Mouse (Mus musculus) CH12.LX (cell line): ENCODE results near the gene Lyg2. TPM values are rescaled to one million over a fixed set of nuclear protein-coding genes. Genes with fewer than 3 reads are reported as not detected.

Experiments
- DNase-seq: peaks from one replicate; pipeline ENCODE4 v3.0.0-alpha.2; 2013; ENCODE audit errors: extremely low read depth
- H3K27ac ChIP-seq: 2 replicates; pipeline ENCODE4 v1.5.1; 2012; ENCODE audit warnings: low read depth, mild to moderate bottlenecking, control low read depth, moderate library complexity; ENCODE audit not compliant: insufficient read depth
- H3K27me3 ChIP-seq: replicated peaks from 2 replicates; pipeline ENCODE3; 2012; ENCODE audit warnings: inconsistent platforms
- H3K36me3 ChIP-seq, 2 experiments: replicated peaks in 1 of 2; 2 replicates each; pipeline versions ENCODE3 to v1.6.1; 2012; ENCODE audit warnings: inconsistent platforms in 1 of 2, low read length in 1 of 2, mild to moderate bottlenecking in 1 of 2, mixed read lengths in 1 of 2, moderate library complexity in 1 of 2; ENCODE audit not compliant: control insufficient read depth in 1 of 2, insufficient read depth in 1 of 2
- H3K4me1 ChIP-seq, 2 experiments: 2 replicates each; pipeline ENCODE4 v1.6.1; 2012; ENCODE audit warnings: inconsistent platforms in 1 of 2, moderate library complexity in 1 of 2; ENCODE audit not compliant: insufficient read depth in 2 of 2, control insufficient read depth in 1 of 2
- H3K4me2 ChIP-seq: 2 replicates; pipeline ENCODE4 v1.6.1; 2012; ENCODE audit warnings: low read depth, mild to moderate bottlenecking, control low read depth; ENCODE audit not compliant: poor library complexity, insufficient read depth, severe bottlenecking
- H3K4me3 ChIP-seq, 3 experiments: fragments of 150-350 bp in 1 of 3; sonication (generic) in 1 of 3; replicated peaks in 1 of 3; 2 replicates each; pipeline versions ENCODE3 to v1.5.1; 2011 to 2012; ENCODE audit warnings: low read depth in 2 of 3, low read length in 2 of 3, mild to moderate bottlenecking in 2 of 3, moderate library complexity in 2 of 3, control low read depth in 1 of 3, improper control_type of control experiment in 1 of 3, inconsistent platforms in 1 of 3, mixed read lengths in 1 of 3; ENCODE audit not compliant: poor library complexity in 1 of 3
- H3K79me2 ChIP-seq: replicated peaks from 2 replicates; pipeline ENCODE4 v1.6.1; 2012; ENCODE audit warnings: mild to moderate bottlenecking, moderate library complexity; ENCODE audit not compliant: control insufficient read depth, poor library complexity, insufficient read depth, severe bottlenecking; ENCODE audit errors: extremely low read depth
- H3K9ac ChIP-seq: 2 replicates; pipeline ENCODE4 v1.6.1; 2012; ENCODE audit warnings: low read depth, mild to moderate bottlenecking, control low read depth, moderate library complexity; ENCODE audit not compliant: insufficient read depth
- H3K9me3 ChIP-seq: replicated peaks from 2 replicates; pipeline ENCODE3; 2012; ENCODE audit warnings: low read length, inconsistent platforms, mixed read lengths
- CHD2 ChIP-seq: IDR thresholded peaks from 2 replicates; pipeline ENCODE4 v1.6.1; 2011; ENCODE audit warnings: low read length, improper control_type of control experiment
- CTCF ChIP-seq, 2 experiments: IDR thresholded peaks in 1 of 2; conservative IDR thresholded peaks in 1 of 2; 2 replicates each; pipeline ENCODE4 v1.5.1; 2011 to 2012; ENCODE audit warnings: low read depth in 2 of 2, low read length in 2 of 2, improper control_type of control experiment in 1 of 2, inconsistent platforms in 1 of 2, mild to moderate bottlenecking in 1 of 2, moderate library complexity in 1 of 2
- E2F4 ChIP-seq: IDR thresholded peaks from 2 replicates; pipeline ENCODE4 v1.6.1; 2011; ENCODE audit warnings: low read depth, low read length, improper control_type of control experiment; ENCODE audit not compliant: insufficient replicate concordance
- ELF1 ChIP-seq: IDR thresholded peaks from 2 replicates; pipeline ENCODE4 v1.6.1; 2014; ENCODE audit warnings: low read depth, mild to moderate bottlenecking, inconsistent platforms, low read length, improper control_type of control experiment
- ETS1 ChIP-seq: conservative IDR thresholded peaks from 2 replicates; pipeline ENCODE4 v1.6.1; 2012; ENCODE audit warnings: low read depth, mild to moderate bottlenecking, inconsistent platforms, low read length, improper control_type of control experiment, moderate library complexity
- MAZ ChIP-seq: IDR thresholded peaks from 2 replicates; pipeline ENCODE4 v1.6.1; 2012; ENCODE audit warnings: low read depth, mild to moderate bottlenecking, inconsistent platforms, low read length, improper control_type of control experiment, moderate library complexity
- MYC ChIP-seq: IDR thresholded peaks from 2 replicates; pipeline ENCODE4 v1.6.1; 2011; ENCODE audit warnings: low read depth, mild to moderate bottlenecking, improper control_type of control experiment, low read length
- NELFE ChIP-seq: IDR thresholded peaks from 2 replicates; pipeline ENCODE4 v1.6.1; 2011; ENCODE audit warnings: low read depth, low read length, improper control_type of control experiment
- POLR2A ChIP-seq: IDR thresholded peaks from 2 replicates; pipeline ENCODE4 v1.6.1; 2011; ENCODE audit warnings: low read depth, mild to moderate bottlenecking, improper control_type of control experiment, low read length
- POLR2AphosphoS2 ChIP-seq: IDR thresholded peaks from 2 replicates; pipeline ENCODE4 v1.6.1; 2011; ENCODE audit warnings: low read depth, low read length, improper control_type of control experiment
- RAD21 ChIP-seq: IDR thresholded peaks from 2 replicates; pipeline ENCODE4 v1.6.1; 2011; ENCODE audit warnings: low read depth, mild to moderate bottlenecking, low read length, improper control_type of control experiment, moderate library complexity
- SIN3A ChIP-seq: IDR thresholded peaks from 2 replicates; pipeline ENCODE4 v1.6.1; 2012; ENCODE audit warnings: low read length, improper control_type of control experiment, inconsistent platforms
- SMC3 ChIP-seq: IDR thresholded peaks from 2 replicates; pipeline ENCODE4 v1.6.1; 2011; ENCODE audit warnings: low read depth, low read length, improper control_type of control experiment
- TBP ChIP-seq: conservative IDR thresholded peaks from 2 replicates; pipeline ENCODE4 v1.6.1; 2011; ENCODE audit warnings: low read depth, low read length, improper control_type of control experiment
- TCF12 ChIP-seq: IDR thresholded peaks from 2 replicates; pipeline ENCODE4 v1.6.1; 2014; ENCODE audit warnings: low read depth, mild to moderate bottlenecking, inconsistent platforms, low read length, improper control_type of control experiment
- UBTF ChIP-seq: IDR thresholded peaks from 2 replicates; pipeline ENCODE4 v1.6.1; 2012; ENCODE audit warnings: low read depth, mild to moderate bottlenecking, inconsistent platforms, low read length, improper control_type of control experiment, moderate library complexity
- USF1 ChIP-seq: IDR thresholded peaks from 2 replicates; pipeline ENCODE4 v1.6.1; 2014; ENCODE audit warnings: low read depth, mild to moderate bottlenecking, inconsistent platforms, low read length, improper control_type of control experiment
- USF2 ChIP-seq: conservative IDR thresholded peaks from 2 replicates; pipeline ENCODE4 v1.6.1; 2011; ENCODE audit warnings: low read depth, low read length, improper control_type of control experiment
- ZC3H11A ChIP-seq: IDR thresholded peaks from 2 replicates; pipeline ENCODE4 v1.6.1; 2012; ENCODE audit warnings: low read depth, mild to moderate bottlenecking, inconsistent platforms, low read length, improper control_type of control experiment
- ZKSCAN1 ChIP-seq: IDR thresholded peaks from 2 replicates; pipeline ENCODE4 v1.6.1; 2012; ENCODE audit warnings: low read depth, inconsistent platforms, low read length, improper control_type of control experiment, borderline replicate concordance
- dilution Hi-C: fragments of 300-500 bp; cut with MboI; formaldehyde crosslinking; loops from 2 replicates; pipeline ENCODE4 v1.14.3; 2020; ENCODE audit warnings: low sequenced_read_pairs; ENCODE audit not compliant: extremely low pct_unique_long_range_greater_than_20kb, extremely low pct_ligation_motif_present
- in situ Hi-C: fragments of 300-500 bp; cut with MboI; formaldehyde crosslinking; loops from 3 replicates; pipeline ENCODE4 v1.14.3; 2019; ENCODE audit warnings: low sequenced_read_pairs, low pct_ligation_motif_present, low pct_unique_long_range_greater_than_20kb, mixed read lengths
- polyA plus RNA-seq: library from polyadenylated mRNA; unstranded; fragments of >175 nt; gene quantifications from 2 replicates; pipeline ENCODE4 v1.2.1, GENCODE M21; 2012; ENCODE audit warnings: low read depth; ENCODE audit not compliant: insufficient read length
- total RNA-seq, 2 experiments: library from RNA; depleted of rRNA; stranded (reverse); fragments of 300-350 nt in 1 of 2; fragments of >200 nt in 1 of 2; gene quantifications; 2 replicates each; pipeline ENCODE4 v1.2.3; 2012 to 2014

The Lyg2 gene
- total and polyA plus RNA-seq, 3 experiments, result not detected

DNA sequence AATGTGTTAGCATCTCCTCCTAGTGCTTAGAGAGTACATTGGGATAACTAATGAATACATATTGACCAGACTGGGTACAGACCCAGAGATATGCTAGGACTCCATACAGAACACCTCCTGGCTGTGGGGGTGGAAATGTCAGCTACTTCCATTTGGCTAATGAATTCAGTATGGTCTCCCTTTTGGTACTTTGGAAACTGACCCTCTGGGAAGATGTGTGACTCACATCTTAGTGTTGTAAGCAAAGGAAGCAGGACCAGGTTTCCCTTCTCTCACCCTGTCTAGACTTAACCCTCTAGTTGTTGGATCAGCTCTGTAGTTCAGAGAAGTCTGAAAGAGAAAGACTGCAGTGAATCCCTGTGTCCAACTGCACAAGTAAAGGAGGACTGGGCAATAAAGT is 21.7 kb downstream of the Lyg2 start:
- TF ChIP-seq TCF12, result no peak
- no peak for TF ChIP-seq USF1
- no peak for TF ChIP-seq ETS1
- no peak for TF ChIP-seq SIN3A
- TF ChIP-seq NELFE, result no peak
- no peak for TF ChIP-seq SMC3
- no peak for TF ChIP-seq E2F4
- TF ChIP-seq CHD2, result no peak
- no peak for TF ChIP-seq ZC3H11A
- TF ChIP-seq TBP, result no peak
- no peak for TF ChIP-seq UBTF
- no peak for TF ChIP-seq ZKSCAN1
- no peak for TF ChIP-seq POLR2A
- TF ChIP-seq MYC, result no peak
- TF ChIP-seq ELF1, result no peak
- no peak for TF ChIP-seq POLR2AphosphoS2
- Histone ChIP-seq H3K27ac (no peak overlapping the region), H3K4me3 (no peak overlapping the region), H3K36me3 (peaks cover 46 to 67% of the 10 kb centered on the region in 2 experiments), H3K9me3 (no peaks in the 10 kb centered on the region), H3K9ac (no peak overlapping the region), H3K27me3 (no peaks in the 10 kb centered on the region), H3K4me1 (peaks cover 5 to 21% of the 10 kb centered on the region in 2 experiments; a peak in 3 of 4 replicates), H3K4me2 (no peak overlapping the region), H3K79me2 (peaks cover 23% of the 10 kb centered on the region)
- in situ Hi-C loops (no loop called here), dilution Hi-C loops (no loop called here)
- no peak for DNase-seq

DNA sequence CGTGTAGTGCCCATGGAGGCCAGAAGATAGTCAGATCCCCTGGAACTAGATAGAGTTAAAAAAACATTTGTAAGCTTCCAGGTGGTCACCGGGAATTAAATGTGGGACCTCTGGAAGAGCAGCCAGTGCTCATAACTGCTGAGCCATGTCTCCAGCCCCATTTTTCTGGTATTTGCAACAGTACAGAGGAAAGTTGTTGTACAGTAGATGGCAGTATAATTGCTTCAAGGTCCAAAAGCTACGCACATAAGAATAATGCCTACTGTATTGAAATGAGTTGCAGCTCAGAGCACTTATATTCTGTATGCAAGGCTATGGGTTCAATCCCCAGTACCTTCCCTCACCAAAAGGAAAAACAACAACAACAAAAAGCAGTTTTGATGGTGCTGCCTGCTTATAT is 24.9 kb downstream of the Lyg2 start:
- Histone ChIP-seq H3K4me1 (peaks cover 8 to 37% of the 10 kb centered on the region in 2 experiments), H3K4me3 (peak overlapping the region in 2 of 3 experiments; percentile 78 to 91), H3K36me3 (peaks cover 26 to 54% of the 10 kb centered on the region in 2 experiments), H3K4me2 (peak overlapping the region; percentile 95), H3K79me2 (peaks cover 25% of the 10 kb centered on the region), H3K27me3 (no peaks in the 10 kb centered on the region), H3K27ac (no peak overlapping the region), H3K9me3 (no peaks in the 10 kb centered on the region), H3K9ac (peak overlapping the region; percentile 62; the same call in 1 of the 2 replicates)
- TF ChIP-seq MAZ (no peak), CHD2 (no peak), USF2 (no peak), RAD21 (peak; percentile 28), CTCF (conservative IDR thresholded peaks at IDR 0.05 in 1 of 2, IDR thresholded peaks at IDR 0.05 in 1 of 2; ENCODE audit: low read depth in 2 of 2, low read length in 2 of 2) (peak in 1 of 2 experiments; percentile 49; a peak in 2 of 4 replicates), SMC3 (peak; percentile 22)
- dilution Hi-C loops (no loop called here), in situ Hi-C loops (no loop called here)
- peak; percentile 25 for DNase-seq
